Mouse (Mus musculus) mouse embryonic stem cell (cell line): Measurements from ENCODE around the gene Aspm.

Experiments
- in situ Hi-C, 2 experiments: fragments of 300-500 bp; cut with MboI; formaldehyde crosslinking; loops; 1 replicate in 1 of 2; 3 replicates in 1 of 2; pipeline ENCODE4 v1.14.3; 2019 to 2020; ENCODE audit warnings: low sequenced_read_pairs in 2 of 2, low pct_unique_long_range_greater_than_20kb in 1 of 2, mixed read lengths in 1 of 2; ENCODE audit not compliant: unreplicated experiment in 1 of 2

Aspm gene

DNA sequence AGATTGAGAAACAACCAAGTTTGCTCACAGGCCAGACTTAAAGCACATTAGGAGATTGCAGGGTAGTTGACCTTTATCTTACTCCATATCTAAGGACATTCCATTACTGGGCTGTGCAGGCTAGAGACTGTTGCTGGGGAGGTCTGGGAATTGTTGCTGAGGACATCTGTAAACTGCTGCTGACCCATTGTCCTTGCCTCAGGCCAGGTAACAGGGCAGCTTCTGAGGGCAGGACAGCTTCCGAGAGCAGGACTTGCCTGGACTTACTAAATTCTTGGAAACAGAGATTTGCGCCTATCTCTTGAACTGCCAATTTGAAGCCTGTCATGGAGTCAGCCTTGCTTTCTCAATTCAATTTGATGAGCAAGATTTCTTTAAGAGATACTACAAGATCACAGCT, 40.8 kb downstream of the Aspm start:
- in situ Hi-C loops, result no loop called here

DNA sequence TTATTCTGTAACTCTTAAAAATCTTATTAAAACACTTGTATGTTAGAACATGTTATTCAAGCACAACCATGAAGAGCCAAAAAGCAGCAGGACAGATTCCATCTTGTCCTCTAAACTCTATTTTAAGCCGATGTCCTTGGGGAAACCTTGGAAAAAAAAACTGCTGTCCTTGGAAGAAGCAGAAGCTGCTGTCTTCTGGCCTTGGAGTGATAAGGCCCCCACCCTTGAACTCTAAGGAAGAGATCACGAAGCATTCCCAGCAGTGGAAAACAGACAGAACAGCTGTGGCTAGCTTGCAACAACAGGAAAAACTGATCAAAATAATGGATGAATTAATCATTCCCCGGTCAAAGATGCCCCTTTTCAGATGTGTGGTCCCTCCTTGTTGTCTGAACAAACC, 41.6 kb downstream of the Aspm start:
- in situ Hi-C loops, result no loop called here

DNA sequence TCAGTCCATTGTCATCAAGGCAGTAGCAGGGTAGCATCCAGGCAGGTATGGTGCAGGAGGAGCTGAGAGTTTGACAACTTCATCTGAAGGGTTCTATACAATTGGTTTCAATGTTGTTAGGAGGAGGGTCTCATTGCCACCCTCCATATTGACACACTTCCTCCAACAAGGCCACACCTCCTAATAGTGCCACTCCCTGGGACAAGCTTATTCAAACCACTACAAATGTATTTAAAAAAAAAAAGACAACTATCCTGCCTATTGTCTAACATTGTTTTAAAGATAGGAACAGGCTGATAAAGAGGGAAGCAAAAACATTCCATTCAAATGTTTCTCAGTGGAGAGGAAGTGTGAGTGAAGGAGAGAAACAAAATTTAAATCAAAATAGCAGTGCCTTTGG, 45.2 kb downstream of the Aspm start:
- in situ Hi-C loops, result no loop called here

DNA sequence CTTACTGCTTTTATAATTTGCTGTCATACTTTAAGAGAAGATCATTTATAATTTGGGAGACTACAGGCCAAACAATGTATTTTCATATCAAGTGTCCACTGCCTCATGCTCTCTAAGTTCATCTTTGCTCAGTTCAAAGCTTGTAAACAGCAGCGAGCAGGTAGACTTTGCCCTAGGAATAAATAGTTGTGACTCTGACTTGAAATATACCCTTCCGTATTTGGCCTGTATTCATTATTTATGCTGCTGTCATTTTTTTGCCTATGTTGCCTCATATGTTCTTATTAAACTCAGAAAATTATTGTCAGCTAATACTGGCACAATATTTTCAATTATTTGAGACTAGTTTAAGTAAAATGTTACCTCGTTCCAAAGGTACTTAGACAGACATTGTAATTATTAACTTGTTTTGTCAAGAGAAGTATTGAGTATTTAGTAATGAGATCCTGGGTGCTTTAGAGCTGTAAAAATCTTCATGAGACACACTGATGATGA, 46.7 kb downstream of the Aspm start, which contains the start of gene F13b:
Gene F13b (plus strand): TSS at position 445 of the 495 bp plus-strand sequence.
- in situ Hi-C loops, result no loop called here

DNA sequence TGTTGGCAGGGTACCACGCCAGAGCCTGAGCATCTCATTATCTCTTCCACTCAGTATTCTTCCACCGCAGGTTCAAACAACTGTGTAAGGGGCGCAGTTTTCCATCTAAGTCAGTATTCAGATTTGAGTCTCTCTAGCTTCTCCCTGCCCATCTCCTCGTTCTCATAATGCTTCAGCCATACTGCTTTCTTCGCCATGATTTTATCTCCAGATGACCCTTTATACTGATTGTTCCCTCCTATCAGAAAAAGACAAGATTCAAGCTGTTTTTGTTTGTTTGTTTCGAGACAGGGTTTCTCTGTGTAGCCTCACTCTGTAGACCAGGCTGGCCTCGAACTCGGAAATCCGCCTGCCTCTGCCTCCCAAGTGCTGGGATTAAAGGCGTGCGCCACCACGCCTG, 60.0 kb downstream of the Aspm start:
- in situ Hi-C loops, result no loop called here
